Mouse (Mus musculus) small intestine, adult 2 months (tissue): ENCODE results near the gene Rps7. TPM values are rescaled to one million over a fixed set of nuclear protein-coding genes. Genes with fewer than 3 reads are reported as not detected.

ENCODE experiments used
- H3K27ac ChIP-seq: fragments of 200-500 bp; 2 replicates; pipeline ENCODE4 v1.5.1; 2012; ENCODE audit warnings: low read depth, low read length, control low read depth, inconsistent platforms; ENCODE audit not compliant: insufficient read depth
- H3K27me3 ChIP-seq: fragments of 200-500 bp; 2 replicates; pipeline ENCODE4 v1.6.1; 2012; ENCODE audit warnings: mild to moderate bottlenecking, moderate library complexity, low read length, inconsistent platforms; ENCODE audit not compliant: control insufficient read depth, insufficient read depth
- H3K36me3 ChIP-seq: fragments of 200-500 bp; 2 replicates; pipeline ENCODE4 v1.6.1; 2012; ENCODE audit warnings: mild to moderate bottlenecking, low read length, control low read depth, inconsistent platforms; ENCODE audit not compliant: control insufficient read depth, insufficient read depth
- H3K4me1 ChIP-seq: fragments of 200-500 bp; 2 replicates; pipeline ENCODE4 v1.6.1; 2012; ENCODE audit warnings: low read length, inconsistent platforms, mixed read lengths; ENCODE audit not compliant: control insufficient read depth, insufficient read depth, insufficient read length
- H3K4me3 ChIP-seq: fragments of 200-500 bp; 2 replicates; pipeline ENCODE4 v1.5.1; 2012; ENCODE audit warnings: low read depth, mild to moderate bottlenecking, control low read depth, inconsistent platforms, low read length, moderate library complexity
- CTCF ChIP-seq: fragments of 200-500 bp; IDR thresholded peaks from 2 replicates; pipeline ENCODE4 v1.5.1; 2012; ENCODE audit warnings: low read depth, mild to moderate bottlenecking, control low read depth, inconsistent platforms, low read length, moderate library complexity, mixed read lengths; ENCODE audit not compliant: insufficient replicate concordance, insufficient read length; ENCODE audit errors: extremely low read depth
- POLR2A ChIP-seq: fragments of 200-500 bp; IDR thresholded peaks from 2 replicates; pipeline ENCODE4 v1.6.1; 2012; ENCODE audit warnings: low read depth, mild to moderate bottlenecking, control low read depth, inconsistent platforms, low read length, moderate library complexity
- WGBS: fragments of 180-500 bp; shearing (Covaris S2); methylation state at CpG from one replicate; pipeline ENCODE4 v1.1.7; 2018; 5-methylcytosine and 5-hydroxymethylcytosine counted together
- polyA plus RNA-seq: library from polyadenylated mRNA; depleted of rRNA; stranded (reverse); fragments of >200 nt; gene quantifications from 2 replicates; pipeline ENCODE4 v1.2.3, GENCODE M21; 2012

Gene Rps7
- polyA plus RNA-seq, 1 experiment, result 82.1 TPM

DNA sequence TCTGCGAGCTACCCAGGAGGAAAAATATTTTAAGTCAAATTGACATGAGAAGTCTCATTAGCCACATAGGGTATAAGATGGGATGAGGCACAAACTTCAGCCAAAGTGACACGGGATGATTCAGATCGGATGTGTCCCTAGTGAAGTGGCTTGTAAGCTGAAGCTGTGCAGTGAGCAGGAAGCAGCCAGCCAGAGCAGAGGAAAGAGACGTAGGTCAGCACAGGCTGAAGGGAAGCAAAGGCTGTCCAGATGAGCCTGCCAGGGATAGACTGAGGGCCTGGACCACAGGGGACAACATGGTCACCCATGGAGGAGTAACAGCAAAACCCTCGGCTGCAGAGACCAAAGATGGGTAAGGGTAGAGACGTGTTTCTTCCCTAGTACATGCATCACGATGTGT lies 21.4 kb downstream of the Rps7 start:
- TF ChIP-seq POLR2A (no peak), CTCF (no peak)
- Histone ChIP-seq H3K36me3 (no peaks in the 10 kb centered on the region), H3K4me3 (no peak overlapping the region), H3K27me3 (no peaks in the 10 kb centered on the region), H3K27ac (no peak overlapping the region), H3K4me1 (no peaks in the 10 kb centered on the region; the same call in 1 of the 2 replicates)
- WGBS, result 72% methylated on average over 7 of the region's 7 CpGs

DNA sequence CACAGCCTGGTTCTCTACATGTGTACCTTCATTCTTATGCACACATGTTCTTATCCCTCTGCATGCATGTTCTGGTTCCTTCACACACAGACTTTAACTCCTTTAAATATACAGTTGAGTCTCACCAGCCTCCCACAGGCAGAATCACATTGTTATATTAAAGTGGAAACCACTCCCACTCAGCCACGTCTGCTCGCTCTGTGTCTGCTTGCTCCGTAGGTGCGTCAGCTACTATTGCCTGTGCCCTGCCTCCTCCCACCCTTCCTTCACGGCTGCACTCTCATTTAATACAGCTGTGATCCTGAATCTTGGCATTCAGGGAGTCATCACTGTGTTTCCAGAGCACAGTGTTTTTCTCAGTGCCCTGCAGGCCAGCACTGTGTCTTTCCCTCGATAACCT lies 23.4 kb downstream of the Rps7 start:
- Histone ChIP-seq H3K36me3 (no peaks in the 10 kb centered on the region), H3K27me3 (no peaks in the 10 kb centered on the region), H3K4me1 (no peaks in the 10 kb centered on the region; the same call in 1 of the 2 replicates), H3K4me3 (no peak overlapping the region), H3K27ac (no peak overlapping the region)
- TF ChIP-seq POLR2A (no peak), CTCF (no peak)
- 45% methylated on average over 6 of the region's 6 CpGs for WGBS

DNA sequence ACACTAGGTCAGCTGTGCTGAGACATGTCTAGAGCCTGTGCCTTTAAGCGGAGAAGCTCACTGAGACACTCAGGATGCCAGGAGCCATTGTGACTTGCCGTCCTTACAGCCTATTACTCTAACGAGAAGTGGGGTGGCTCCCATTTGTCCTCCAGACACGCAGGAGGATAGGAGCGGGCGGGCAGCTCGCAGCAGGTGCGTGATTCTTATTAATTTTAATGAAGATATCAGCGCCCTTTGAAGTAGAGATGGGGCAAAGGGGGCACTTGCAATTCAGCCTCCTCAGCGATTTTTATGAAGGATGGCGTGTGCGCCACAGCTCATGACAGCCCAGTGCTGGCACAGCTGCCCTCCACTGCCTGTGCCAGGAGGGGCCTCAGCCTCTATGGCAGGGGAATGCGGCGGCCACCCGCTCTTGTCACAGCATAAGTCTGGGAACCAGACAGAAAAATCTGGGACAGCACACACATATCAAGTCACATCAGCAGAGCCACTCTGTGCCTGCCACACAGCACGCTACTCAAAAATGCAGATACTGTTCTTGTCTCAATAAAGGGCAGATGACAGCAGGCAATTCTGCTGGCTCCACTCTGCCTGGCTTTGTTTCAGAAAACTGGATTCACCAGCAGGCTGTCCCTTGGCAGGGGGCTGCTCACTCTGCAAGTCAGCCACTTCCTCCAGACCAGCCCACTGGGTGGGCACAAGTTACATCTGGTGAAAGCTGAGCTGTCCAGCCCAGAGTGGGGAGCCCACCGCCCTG lies 28.0 kb downstream of the Rps7 start:
- Histone ChIP-seq H3K4me3 (no peak overlapping the region), H3K36me3 (no peaks in the 10 kb centered on the region), H3K27ac (no peak overlapping the region), H3K4me1 (no peaks in the 10 kb centered on the region), H3K27me3 (no peaks in the 10 kb centered on the region)
- no peak for TF ChIP-seq CTCF
- no peak for TF ChIP-seq POLR2A
- 65% methylated on average over 17 of the region's 17 CpGs for WGBS

DNA sequence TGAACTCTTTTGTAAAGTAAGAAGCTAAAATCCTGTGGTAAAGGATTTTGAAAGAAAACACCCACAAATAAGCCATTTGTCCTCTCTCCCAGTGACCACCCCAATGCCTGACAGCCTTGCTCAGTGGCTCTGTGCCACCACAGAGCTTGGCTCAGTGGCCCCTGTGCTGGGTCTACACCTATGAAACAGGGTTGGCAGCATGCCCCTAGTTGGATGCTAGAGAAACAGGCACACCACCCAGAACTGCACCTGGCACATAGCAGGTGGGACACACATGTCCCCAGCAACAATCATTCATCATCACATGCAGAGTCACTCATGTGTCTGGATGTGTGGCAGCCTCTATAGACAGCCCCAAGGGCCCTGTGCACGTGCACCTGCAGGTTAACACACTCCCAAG lies 32.3 kb downstream of the Rps7 start:
- WGBS, result 46% methylated on average over 1 of the region's 1 CpGs
- no peaks in the 10 kb centered on the region for H3K4me1 ChIP-seq
- H3K27me3 ChIP-seq, result no peaks in the 10 kb centered on the region
- H3K4me3 ChIP-seq, result no peak overlapping the region
- no peak overlapping the region for H3K27ac ChIP-seq
- TF ChIP-seq CTCF (no peak), POLR2A (no peak)
- no peaks in the 10 kb centered on the region for H3K36me3 ChIP-seq

DNA sequence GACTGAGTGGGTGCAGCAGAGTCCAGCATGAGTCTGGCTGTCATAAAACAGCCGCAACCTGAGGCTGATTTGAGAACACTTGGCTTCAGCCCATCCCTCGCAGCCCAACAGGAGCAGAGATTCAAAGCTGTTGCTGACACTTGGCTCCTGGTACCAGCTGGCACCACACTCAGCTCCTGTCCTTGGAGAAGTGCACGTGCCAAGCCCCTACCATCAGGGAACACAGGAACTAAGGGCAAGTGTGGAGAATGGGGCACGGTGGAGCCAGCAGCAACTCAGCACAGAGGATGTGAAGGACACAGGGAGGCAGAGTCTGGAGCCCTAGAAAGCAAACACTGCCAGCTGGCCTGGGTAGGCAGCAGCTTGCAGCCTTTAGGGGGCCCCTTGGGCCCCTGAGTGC lies 33.5 kb downstream of the Rps7 start:
- Histone ChIP-seq H3K4me3 (no peak overlapping the region), H3K4me1 (no peaks in the 10 kb centered on the region), H3K27ac (no peak overlapping the region), H3K36me3 (no peaks in the 10 kb centered on the region), H3K27me3 (no peaks in the 10 kb centered on the region)
- TF ChIP-seq POLR2A (no peak), CTCF (no peak)
- WGBS, result 9% methylated on average over 4 of the region's 4 CpGs

DNA sequence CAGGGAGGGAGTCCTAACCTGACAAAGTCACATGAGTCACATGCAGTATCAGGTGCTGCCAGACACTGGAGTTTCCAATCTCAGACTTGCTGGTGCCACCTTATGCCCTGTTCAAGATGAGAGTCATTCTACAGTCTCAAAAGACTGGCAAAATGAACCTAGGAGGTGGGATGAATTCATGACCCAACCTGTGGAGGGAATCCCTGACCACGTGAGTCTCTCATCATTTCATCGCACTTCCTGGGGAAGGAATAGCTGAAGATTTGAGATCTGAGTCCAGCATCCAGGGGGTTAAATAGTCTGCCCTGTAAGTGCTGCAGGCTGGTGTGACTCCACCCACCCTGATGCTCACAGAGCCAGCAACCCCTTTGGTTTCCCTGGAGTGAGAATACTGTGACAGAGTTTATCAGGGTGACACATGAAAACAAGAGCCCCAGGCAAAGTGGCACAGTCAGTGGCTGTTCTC lies 37.2 kb downstream of the Rps7 start:
- Histone ChIP-seq H3K4me3 (no peak overlapping the region), H3K36me3 (no peaks in the 10 kb centered on the region), H3K4me1 (no peaks in the 10 kb centered on the region), H3K27me3 (no peaks in the 10 kb centered on the region), H3K27ac (no peak overlapping the region)
- 56% methylated on average over 2 of the region's 2 CpGs for WGBS
- no peak for TF ChIP-seq CTCF
- TF ChIP-seq POLR2A, result no peak

DNA sequence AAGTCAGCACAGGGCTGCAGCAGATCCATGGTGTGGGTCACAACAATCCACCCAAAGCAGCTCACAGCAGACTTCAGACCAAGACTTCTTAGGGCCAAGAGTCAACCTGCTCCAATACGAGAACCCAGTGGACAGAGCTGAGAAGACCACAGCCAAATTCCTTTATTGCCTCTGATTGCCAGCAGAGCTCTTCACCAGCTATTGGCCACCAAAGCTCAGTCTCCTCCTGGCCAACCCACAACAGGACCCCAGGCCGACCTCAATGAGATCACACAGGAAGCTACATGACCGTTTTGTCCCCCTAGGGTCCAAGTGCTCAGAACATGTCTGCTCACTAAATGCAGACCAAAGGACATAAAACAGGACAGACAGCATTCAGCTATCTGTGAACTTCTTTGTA lies 37.6 kb downstream of the Rps7 start:
- 48% methylated on average over 3 of the region's 3 CpGs for WGBS
- Histone ChIP-seq H3K4me1 (no peaks in the 10 kb centered on the region), H3K4me3 (no peak overlapping the region), H3K27ac (no peak overlapping the region), H3K36me3 (no peaks in the 10 kb centered on the region), H3K27me3 (no peaks in the 10 kb centered on the region)
- TF ChIP-seq CTCF, result no peak
- TF ChIP-seq POLR2A, result no peak
